Mouse (Mus musculus): ENCODE data around the gene Eif4b.

- TF ChIP-seq CTCF (IDR thresholded peaks at IDR 0.05; ENCODE audit: borderline replicate concordance, insufficient read depth, low read depth, low read length) = no peak
- TF ChIP-seq POLR2A (IDR thresholded peaks at IDR 0.05; ENCODE audit: borderline replicate concordance, insufficient read depth, low read length) = no peak
Observed at GRCm38 (mm10) chr15:102105360-102105759, 31.8 kb downstream of the Eif4b start.

Measured in cerebellum, adult 2 months (tissue).